Mouse (Mus musculus) hindbrain, embryonic 16.5 days (tissue): ENCODE results near the gene Pwp2. TPM values are rescaled to one million over a fixed set of nuclear protein-coding genes. Genes with fewer than 3 reads are reported as not detected.

Experiments used
- ATAC-seq: fragments of 200-750 bp; cut with Nextera tagmentation; 2 replicates; pipeline ENCODE4 v1.8.0; 2017; ENCODE audit warnings: moderate TSS enrichment, moderate library complexity
- H3K27ac ChIP-seq: fragments of 300-500 bp; sonication (generic); 2 replicates; pipeline ENCODE4 v1.5.1; 2014; ENCODE audit warnings: low read depth, mild to moderate bottlenecking, control low read depth, low read length, moderate library complexity
- H3K27me3 ChIP-seq: fragments of 300-500 bp; sonication (generic); replicated peaks from 2 replicates; pipeline ENCODE4 v1.6.1; 2014; ENCODE audit warnings: low read length; ENCODE audit not compliant: control insufficient read depth, insufficient read depth
- H3K36me3 ChIP-seq: fragments of 300-500 bp; sonication (generic); 2 replicates; pipeline ENCODE4 v1.6.1; 2014; ENCODE audit warnings: mild to moderate bottlenecking, low read length, moderate library complexity, mixed read lengths; ENCODE audit not compliant: control insufficient read depth, insufficient read depth
- H3K4me1 ChIP-seq: fragments of 300-500 bp; sonication (generic); 2 replicates; pipeline ENCODE4 v1.6.1; 2014; ENCODE audit warnings: low read depth, low read length; ENCODE audit not compliant: control insufficient read depth, insufficient read depth
- H3K4me2 ChIP-seq: fragments of 300-500 bp; sonication (generic); 2 replicates; pipeline ENCODE4 v1.6.1; 2014; ENCODE audit warnings: mild to moderate bottlenecking, low read length, control low read depth, moderate library complexity
- H3K4me3 ChIP-seq: fragments of 300-500 bp; sonication (generic); 2 replicates; pipeline ENCODE4 v1.5.1; 2014; ENCODE audit warnings: mild to moderate bottlenecking, low read length, control low read depth, moderate library complexity
- H3K9ac ChIP-seq: fragments of 300-500 bp; sonication (generic); 2 replicates; pipeline ENCODE4 v1.6.1; 2014; ENCODE audit warnings: low read depth, mild to moderate bottlenecking, control low read depth, low read length, moderate library complexity
- H3K9me3 ChIP-seq: fragments of 300-500 bp; sonication (generic); 2 replicates; pipeline ENCODE4 v1.6.1; 2014; ENCODE audit warnings: mild to moderate bottlenecking, low read length, moderate library complexity; ENCODE audit not compliant: control insufficient read depth
- WGBS: fragments of 180-500 bp; shearing (Covaris S2); extraction: QIAGEN DNeasy Blood & Tissue Kit; methylation state at CpG from one replicate; pipeline ENCODE4 v1.1.7; 2014; 5-methylcytosine and 5-hydroxymethylcytosine counted together
- polyA plus RNA-seq: library from polyadenylated mRNA; unstranded; fragments of >200 nt; fragmentation: Nextera tagmentation; extraction: Ambion mirVana; gene quantifications from 2 replicates; pipeline ENCODE4 v1.2.1, GENCODE M21; 2015

The Pwp2 gene
- polyA plus RNA-seq, 1 experiment from 2014 or later = 15.9 TPM

- WGBS = 86% methylated on average over 7 of the region's 7 CpGs
- H3K9me3 ChIP-seq = no peaks in the 10 kb centered on the region
- no peak for ATAC-seq
- H3K27me3 ChIP-seq = no peaks in the 10 kb centered on the region
- no peak overlapping the region for H3K9ac ChIP-seq
- no peak overlapping the region for H3K4me3 ChIP-seq
- no peak overlapping the region for H3K27ac ChIP-seq
- H3K36me3 ChIP-seq = peaks cover 20% of the 10 kb centered on the region; the same call in 1 of the 2 replicates
- H3K4me1 ChIP-seq = peaks cover 20% of the 10 kb centered on the region
- no peak overlapping the region for H3K4me2 ChIP-seq
Observed at GRCm38 (mm10) chr10:78167333-78167732, 17.6 kb downstream of the Pwp2 start.

GRCm38 (mm10) chr10:78165256-78166005 lies 19.5 kb downstream of the Pwp2 start:
- H3K4me2 ChIP-seq = no peak overlapping the region
- no peaks in the 10 kb centered on the region for H3K27me3 ChIP-seq
- WGBS = 92% methylated on average over 21 of the region's 21 CpGs
- no peak overlapping the region for H3K27ac ChIP-seq
- no peaks in the 10 kb centered on the region for H3K9me3 ChIP-seq
- no peak overlapping the region for H3K9ac ChIP-seq
- H3K4me3 ChIP-seq = no peak overlapping the region
- ATAC-seq = no peak
- H3K4me1 ChIP-seq = peaks cover 20% of the 10 kb centered on the region
- peaks cover 16% of the 10 kb centered on the region for H3K36me3 ChIP-seq

- H3K9me3 ChIP-seq = no peaks in the 10 kb centered on the region
- H3K4me1 ChIP-seq = peaks cover 16% of the 10 kb centered on the region
- H3K27me3 ChIP-seq = no peaks in the 10 kb centered on the region
- H3K4me3 ChIP-seq = no peak overlapping the region
- H3K4me2 ChIP-seq = no peak overlapping the region
- no peak overlapping the region for H3K27ac ChIP-seq
- ATAC-seq = no peak
- WGBS = 92% methylated on average over 12 of the region's 12 CpGs
- peaks cover 16% of the 10 kb centered on the region for H3K36me3 ChIP-seq
- no peak overlapping the region for H3K9ac ChIP-seq
Observed at GRCm38 (mm10) chr10:78164786-78165185, 20.2 kb downstream of the Pwp2 start.

- Histone ChIP-seq H3K9me3 (no peaks in the 10 kb centered on the region), H3K4me2 (no peak overlapping the region), H3K9ac (no peak overlapping the region), H3K4me3 (no peak overlapping the region), H3K27ac (no peak overlapping the region), H3K36me3 (peaks cover 16% of the 10 kb centered on the region), H3K27me3 (no peaks in the 10 kb centered on the region), H3K4me1 (peaks cover 19% of the 10 kb centered on the region)
- ATAC-seq = no peak
- WGBS = 32% methylated on average over 4 of the region's 4 CpGs
Observed at GRCm38 (mm10) chr10:78163923-78164322, 21.0 kb downstream of the Pwp2 start.

GRCm38 (mm10) chr10:78163241-78163640 lies 21.7 kb downstream of the Pwp2 start:
- H3K27ac ChIP-seq = no peak overlapping the region
- H3K4me2 ChIP-seq = no peak overlapping the region
- no peak for ATAC-seq
- no peaks in the 10 kb centered on the region for H3K9me3 ChIP-seq
- no peak overlapping the region for H3K4me3 ChIP-seq
- H3K9ac ChIP-seq = no peak overlapping the region
- 97% methylated on average over 9 of the region's 9 CpGs for WGBS
- H3K36me3 ChIP-seq = peaks cover 16% of the 10 kb centered on the region
- H3K27me3 ChIP-seq = no peaks in the 10 kb centered on the region
- H3K4me1 ChIP-seq = peaks cover 12% of the 10 kb centered on the region

GRCm38 (mm10) chr10:78162646-78163045 lies 22.3 kb downstream of the Pwp2 start:
- Histone ChIP-seq H3K9me3 (no peaks in the 10 kb centered on the region), H3K4me3 (no peak overlapping the region), H3K27ac (no peak overlapping the region), H3K36me3 (peaks cover 16% of the 10 kb centered on the region), H3K4me1 (peaks cover 9% of the 10 kb centered on the region), H3K27me3 (no peaks in the 10 kb centered on the region), H3K9ac (no peak overlapping the region), H3K4me2 (no peak overlapping the region)
- ATAC-seq = no peak
- 93% methylated on average over 12 of the region's 12 CpGs for WGBS

GRCm38 (mm10) chr10:78161096-78161495 lies 23.9 kb downstream of the Pwp2 start:
- 85% methylated on average over 8 of the region's 8 CpGs for WGBS
- H3K9ac ChIP-seq = no peak overlapping the region
- H3K4me1 ChIP-seq = peaks cover 6% of the 10 kb centered on the region
- no peaks in the 10 kb centered on the region for H3K27me3 ChIP-seq
- no peak overlapping the region for H3K4me3 ChIP-seq
- no peak for ATAC-seq
- H3K36me3 ChIP-seq = peaks cover 16% of the 10 kb centered on the region
- no peaks in the 10 kb centered on the region for H3K9me3 ChIP-seq
- H3K4me2 ChIP-seq = no peak overlapping the region
- H3K27ac ChIP-seq = no peak overlapping the region

- Histone ChIP-seq H3K27ac (no peak overlapping the region), H3K4me1 (peaks cover 6% of the 10 kb centered on the region), H3K9ac (no peak overlapping the region), H3K4me2 (no peak overlapping the region), H3K27me3 (no peaks in the 10 kb centered on the region), H3K4me3 (no peak overlapping the region), H3K36me3 (peaks cover 16% of the 10 kb centered on the region), H3K9me3 (no peaks in the 10 kb centered on the region)
- ATAC-seq = peak; percentile 22
- WGBS = 91% methylated on average over 16 of the region's 16 CpGs
Observed at GRCm38 (mm10) chr10:78160369-78161095, 24.4 kb downstream of the Pwp2 start.

- peaks cover 16% of the 10 kb centered on the region for H3K36me3 ChIP-seq
Observed at GRCm38 (mm10) chr10:78159906-78160305, 25.0 kb downstream of the Pwp2 start.

More at GRCm38 (mm10) chr10:78159906-78160305, 25.0 kb downstream of the Pwp2 start:
- Histone ChIP-seq H3K9ac (peak overlapping the region; percentile 32; the same call in 1 of the 2 replicates), H3K27me3 (no peaks in the 10 kb centered on the region), H3K27ac (no peak overlapping the region), H3K4me3 (no peak overlapping the region; the same call in 1 of the 2 replicates), H3K4me2 (peak overlapping the region; percentile 46), H3K4me1 (peaks cover 6% of the 10 kb centered on the region), H3K9me3 (no peaks in the 10 kb centered on the region)
- WGBS = 1% methylated on average over 5 of the region's 7 CpGs
- ATAC-seq = peak; percentile 81
